Mouse (Mus musculus) C2C12 (cell line): Measurements from ENCODE around the gene Fstl1. TPM values are rescaled to one million over a fixed set of nuclear protein-coding genes. Genes with fewer than 3 reads are reported as not detected.

Source experiments
- H3K27me3 ChIP-seq: one replicate; pipeline ENCODE4 v1.6.1; 2011; ENCODE audit not compliant: control insufficient read depth, insufficient read depth, insufficient read length
- H3K36me3 ChIP-seq: one replicate; pipeline ENCODE4 v1.6.1; 2011; ENCODE audit not compliant: control insufficient read depth, insufficient read depth
- H3K4me3 ChIP-seq: one replicate; pipeline ENCODE4 v1.5.1; 2011; ENCODE audit warnings: mild to moderate bottlenecking, control low read depth; ENCODE audit not compliant: poor library complexity, insufficient read depth, severe bottlenecking
- H3K79me2 ChIP-seq: one replicate; pipeline ENCODE4 v1.6.1; 2011; ENCODE audit not compliant: control insufficient read depth, insufficient read depth
- H3K79me3 ChIP-seq: one replicate; pipeline ENCODE4 v1.6.1; 2011; ENCODE audit warnings: low read depth, control low read depth
- H3ac ChIP-seq: one replicate; pipeline ENCODE3; 2011; ENCODE audit warnings: low read depth; ENCODE audit not compliant: control insufficient read depth, insufficient read length
- CEBPB ChIP-seq: IDR thresholded peaks from one replicate; pipeline ENCODE4 v1.6.1; 2011; ENCODE audit warnings: low read depth, mild to moderate bottlenecking, control low read depth, moderate library complexity
- CTCF ChIP-seq: IDR thresholded peaks from one replicate; pipeline ENCODE4 v1.5.1; 2011; ENCODE audit not compliant: control insufficient read depth, insufficient read depth, insufficient read length
- FOSL1 ChIP-seq: IDR thresholded peaks from one replicate; pipeline ENCODE4 v1.8.0; 2011; ENCODE audit warnings: mild to moderate bottlenecking, low read length; ENCODE audit not compliant: poor library complexity, insufficient read depth, severe bottlenecking
- MAX ChIP-seq: IDR thresholded peaks from one replicate; pipeline ENCODE4 v1.6.1; 2011; ENCODE audit warnings: mild to moderate bottlenecking, control low read depth
- MYOD1 ChIP-seq: IDR thresholded peaks from one replicate; pipeline ENCODE4 v1.6.1; 2011; ENCODE audit warnings: low read depth; ENCODE audit not compliant: control insufficient read depth, insufficient read length
- MYOG ChIP-seq: IDR thresholded peaks from one replicate; pipeline ENCODE4 v1.6.1; 2011; ENCODE audit not compliant: control insufficient read depth, insufficient read length; ENCODE audit errors: extremely low read depth
- USF1 ChIP-seq: IDR thresholded peaks from one replicate; pipeline ENCODE4 v1.6.1; 2011; ENCODE audit warnings: low read depth, mild to moderate bottlenecking, control low read depth, moderate library complexity
- polyA plus RNA-seq: library from polyadenylated mRNA; unstranded; fragments of >200 nt; fragmentation: generic; extraction: Trizol; gene quantifications from one replicate; pipeline ENCODE4 v1.2.1, GENCODE M21; 2012; ENCODE audit warnings: missing spikeins

The Fstl1 gene
- polyA plus RNA-seq, 1 experiment: 153 TPM

GRCm38 (mm10) chr16:37857495-37857894 is 80.8 kb downstream of the Fstl1 start:
- H3K27me3 ChIP-seq: no peaks in the 10 kb centered on the region
- H3ac ChIP-seq: no peak overlapping the region

GRCm38 (mm10) chr16:37860213-37860612 is 83.5 kb downstream of the Fstl1 start:
- H3K4me3 ChIP-seq: no peak overlapping the region
- no peaks in the 10 kb centered on the region for H3K27me3 ChIP-seq
- no peak overlapping the region for H3ac ChIP-seq
- no peaks in the 10 kb centered on the region for H3K79me3 ChIP-seq
- no peak for TF ChIP-seq MYOD1
- no peak for TF ChIP-seq CTCF
- TF ChIP-seq FOSL1: no peak
- no peak for TF ChIP-seq MAX
- no peak for TF ChIP-seq USF1
- no peak for TF ChIP-seq MYOG
- no peak for TF ChIP-seq CEBPB
- no peaks in the 10 kb centered on the region for H3K36me3 ChIP-seq
- no peaks in the 10 kb centered on the region for H3K79me2 ChIP-seq

More at GRCm38 (mm10) chr16:37857495-37857894, 80.8 kb downstream of the Fstl1 start:
- no peak for TF ChIP-seq USF1
- TF ChIP-seq FOSL1: no peak
- no peak for TF ChIP-seq MYOD1
- TF ChIP-seq MYOG: no peak
- TF ChIP-seq CTCF: no peak
- no peak for TF ChIP-seq MAX
- TF ChIP-seq CEBPB: no peak
- Histone ChIP-seq H3K79me3 (no peaks in the 10 kb centered on the region), H3K36me3 (no peaks in the 10 kb centered on the region), H3K79me2 (no peaks in the 10 kb centered on the region), H3K4me3 (no peak overlapping the region)

GRCm38 (mm10) chr16:37861029-37861428 is 84.4 kb downstream of the Fstl1 start, which contains the start of gene Gm36028:
TSS of gene Gm36028 (minus strand) at chr16:37861146.
- no peaks in the 10 kb centered on the region for H3K79me3 ChIP-seq
- H3K36me3 ChIP-seq: no peaks in the 10 kb centered on the region
- no peak within 1 kb of the TSS for H3K4me3 ChIP-seq
- no peaks in the 10 kb centered on the region for H3K79me2 ChIP-seq
- H3ac ChIP-seq: no peak within 1 kb of the TSS
- TF ChIP-seq MYOG (no peak), USF1 (no peak), FOSL1 (no peak)
- H3K27me3 ChIP-seq: no peaks in the 10 kb centered on the region

GRCm38 (mm10) chr16:37863876-37864275 is 87.2 kb downstream of the Fstl1 start:
- no peak overlapping the region for H3ac ChIP-seq
- TF ChIP-seq MYOG (no peak), FOSL1 (no peak), MAX (no peak)
- H3K79me3 ChIP-seq: no peaks in the 10 kb centered on the region

GRCm38 (mm10) chr16:37865841-37866240 is 89.2 kb downstream of the Fstl1 start:
- no peak overlapping the region for H3K4me3 ChIP-seq
- peaks cover 26% of the 10 kb centered on the region for H3K79me2 ChIP-seq
- no peaks in the 10 kb centered on the region for H3K27me3 ChIP-seq
- H3ac ChIP-seq: no peak overlapping the region
- TF ChIP-seq MYOG (no peak), MYOD1 (no peak), CTCF (no peak), MAX (no peak), FOSL1 (no peak), CEBPB (no peak), USF1 (no peak)
- H3K36me3 ChIP-seq: peaks cover 8% of the 10 kb centered on the region
- H3K79me3 ChIP-seq: peaks cover 19% of the 10 kb centered on the region

More at GRCm38 (mm10) chr16:37863876-37864275, 87.2 kb downstream of the Fstl1 start:
- Histone ChIP-seq H3K36me3 (no peaks in the 10 kb centered on the region), H3K27me3 (no peaks in the 10 kb centered on the region), H3K79me2 (peaks cover 7% of the 10 kb centered on the region), H3K4me3 (no peak overlapping the region)

GRCm38 (mm10) chr16:37867791-37868505 is 91.3 kb downstream of the Fstl1 start, which contains the start of gene Lrrc58:
TSS of gene Lrrc58 (plus strand) at chr16:37868389.
- no peak for TF ChIP-seq CEBPB
- peak; percentile 64 for TF ChIP-seq USF1
- TF ChIP-seq MYOD1: no peak
- TF ChIP-seq FOSL1: no peak
- no peak for TF ChIP-seq CTCF
- TF ChIP-seq MYOG: no peak
- TF ChIP-seq MAX: peak; percentile 91

More at GRCm38 (mm10) chr16:37867791-37868505, 91.3 kb downstream of the Fstl1 start, which contains the start of gene Lrrc58:
- peak within 1 kb of the TSS; percentile 90 for H3ac ChIP-seq
- peaks cover 40% of the 10 kb centered on the region for H3K79me3 ChIP-seq
- H3K36me3 ChIP-seq: peaks cover 15% of the 10 kb centered on the region
- peaks cover 47% of the 10 kb centered on the region for H3K79me2 ChIP-seq
- no peaks in the 10 kb centered on the region for H3K27me3 ChIP-seq
- H3K4me3 ChIP-seq: peak within 1 kb of the TSS; percentile 73
